Mouse (Mus musculus) CD4-positive helper T cell, adult 2 months (primary cell): ENCODE results near the gene Nde1.
"Not testable (repeated sequence)": the region's sequence is repeated elsewhere in the genome, so short reads cannot be mapped to it uniquely, and the experiment has no call there.

Experiments used
- DNase-seq: peaks from one replicate; pipeline ENCODE4 v3.0.0-alpha.2; 2012; ENCODE audit warnings: low read depth, missing footprints, low spot score

Nde1 gene

GRCm38 (mm10) chr16:14162988-14163416 is at the start of gene Nde1, which contains the start of gene Marf1:
Gene Nde1 (plus strand): TSS chr16:14163275.
Gene Marf1 (minus strand): TSS chr16:14163351.
- peak; percentile 92 for DNase-seq

GRCm38 (mm10) chr16:14117299-14117698 is 45.8 kb upstream of the Nde1 start:
- no peak for DNase-seq

- DNase-seq: no peak
Measured at GRCm38 (mm10) chr16:14120941-14121340, 42.1 kb upstream of the Nde1 start.

- no peak for DNase-seq
Measured at GRCm38 (mm10) chr16:14121563-14121962, 41.5 kb upstream of the Nde1 start.

- no peak for DNase-seq
Measured at GRCm38 (mm10) chr16:14122586-14122985, 40.5 kb upstream of the Nde1 start.

GRCm38 (mm10) chr16:14123901-14124300 is 39.2 kb upstream of the Nde1 start:
- no peak for DNase-seq

- DNase-seq: no peak
Measured at GRCm38 (mm10) chr16:14124709-14125108, 38.4 kb upstream of the Nde1 start.

- DNase-seq: no peak
Measured at GRCm38 (mm10) chr16:14125253-14125652, 37.8 kb upstream of the Nde1 start.

- DNase-seq: no peak
Measured at GRCm38 (mm10) chr16:14128977-14129376, 34.1 kb upstream of the Nde1 start.

GRCm38 (mm10) chr16:14130796-14131195 is 32.3 kb upstream of the Nde1 start:
- DNase-seq: no peak

GRCm38 (mm10) chr16:14131376-14131775 is 31.7 kb upstream of the Nde1 start:
- DNase-seq: no peak

- DNase-seq: no peak
Measured at GRCm38 (mm10) chr16:14131838-14132237, 31.2 kb upstream of the Nde1 start.

GRCm38 (mm10) chr16:14135014-14135413 is 28.1 kb upstream of the Nde1 start:
- no peak for DNase-seq

- no peak for DNase-seq
Measured at GRCm38 (mm10) chr16:14137976-14138561, 25.0 kb upstream of the Nde1 start.

GRCm38 (mm10) chr16:14139106-14139505 is 24.0 kb upstream of the Nde1 start:
- no peak for DNase-seq

- no peak for DNase-seq
Measured at GRCm38 (mm10) chr16:14143298-14143697, 19.8 kb upstream of the Nde1 start.

GRCm38 (mm10) chr16:14147712-14148111 is 15.4 kb upstream of the Nde1 start:
- DNase-seq: peak; percentile 13

GRCm38 (mm10) chr16:14151718-14152117 is 11.4 kb upstream of the Nde1 start:
- DNase-seq: no peak

- DNase-seq: not testable (repeated sequence)
Measured at GRCm38 (mm10) chr16:14155638-14156037, 7.4 kb upstream of the Nde1 start.

GRCm38 (mm10) chr16:14156312-14156711 is 6.8 kb upstream of the Nde1 start:
- peak; percentile 26 for DNase-seq

- DNase-seq: no peak
Measured at GRCm38 (mm10) chr16:14158536-14158935, 4.5 kb upstream of the Nde1 start.

GRCm38 (mm10) chr16:14158936-14159745 is 3.9 kb upstream of the Nde1 start:
- peak; percentile 99 for DNase-seq

GRCm38 (mm10) chr16:14159746-14160131 is 3.3 kb upstream of the Nde1 start:
- DNase-seq: peak; percentile 85
